Mouse (Mus musculus): ENCODE measurements around the gene Gipc3.
A peak's percentile ranks its signal among the peaks of the same experiment; 100 is the strongest.

Gene Gipc3

GRCm38 (mm10) chr10:81320550-81321347 is 22.3 kb downstream of the Gipc3 start, which contains the start of gene Cactin:
TSS of gene Cactin (plus strand) at chr10:81321103.
- peak; percentile 100 for DNase-seq (ENCODE audit: low spot score)

GRCm38 (mm10) chr10:81319741-81320549 is 23.1 kb downstream of the Gipc3 start:
- no peak for DNase-seq (ENCODE audit: low spot score)

GRCm38 (mm10) chr10:81319330-81319699 is 23.8 kb downstream of the Gipc3 start:
- no peak for DNase-seq (ENCODE audit: low spot score)

DNA sequence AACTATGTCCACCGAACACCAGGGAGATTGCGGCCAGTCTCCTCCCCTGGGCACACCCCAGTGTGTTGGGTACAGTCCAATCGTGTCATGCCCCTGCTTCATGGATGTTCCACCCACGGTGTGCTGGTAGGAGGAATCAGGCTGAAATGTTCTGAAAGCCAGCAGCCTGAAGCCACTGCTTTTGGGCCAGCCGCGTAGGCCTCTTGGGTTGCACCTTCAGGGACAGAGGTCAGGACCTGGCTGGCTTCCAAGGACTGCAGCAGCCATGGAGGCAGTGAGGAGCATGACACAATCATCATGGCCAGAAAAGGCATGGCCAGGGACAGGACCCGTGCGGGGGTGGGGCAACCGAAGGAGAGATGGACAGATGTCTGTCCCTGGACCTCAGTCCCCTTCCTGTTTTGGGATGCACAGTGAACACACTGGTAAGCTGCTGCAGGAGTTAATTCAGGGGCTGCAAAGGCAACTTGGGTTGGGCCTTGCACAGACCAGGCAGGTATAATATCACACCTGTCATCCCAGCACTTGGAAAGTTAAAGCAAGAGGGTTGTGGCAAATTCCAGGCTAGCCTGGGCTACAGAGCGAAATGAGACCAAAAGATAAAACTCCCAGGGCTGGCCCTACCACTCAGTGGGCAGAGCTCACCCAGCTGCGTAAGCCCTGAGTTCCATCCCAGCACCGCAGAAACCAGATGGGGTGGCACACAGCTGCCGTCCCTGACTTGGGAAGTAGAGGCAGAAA is 24.3 kb downstream of the Gipc3 start:
- no peak for DNase-seq (ENCODE audit: low spot score)

DNA sequence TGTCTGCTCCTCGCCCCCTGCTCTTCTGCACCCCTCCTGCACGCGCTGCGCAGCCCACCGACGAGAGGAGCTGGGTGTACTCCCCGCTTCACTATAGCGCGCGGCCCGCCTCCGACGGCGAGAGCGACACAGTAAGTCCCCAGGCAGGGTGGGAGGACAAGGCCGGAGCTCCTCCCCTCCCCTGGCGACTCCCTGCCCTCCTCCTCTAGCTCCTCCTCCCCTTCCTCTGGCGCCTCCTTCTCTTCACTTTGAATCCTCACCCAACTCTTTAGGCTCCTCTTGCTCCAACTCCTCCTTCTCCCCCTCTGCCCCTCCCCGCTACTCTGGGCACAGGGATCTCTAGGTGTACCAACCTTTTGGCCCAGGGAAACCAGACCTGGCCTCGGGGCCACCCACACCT is 25.8 kb downstream of the Gipc3 start:
- no peak for DNase-seq (ENCODE audit: low spot score)

- DNase-seq (ENCODE audit: low spot score): no peak
Observed at GRCm38 (mm10) chr10:81316338-81317060, 26.6 kb downstream of the Gipc3 start.

- no peak for DNase-seq (ENCODE audit: low spot score)
Observed at GRCm38 (mm10) chr10:81315587-81315986, 27.5 kb downstream of the Gipc3 start.

GRCm38 (mm10) chr10:81314201-81314600 is 28.9 kb downstream of the Gipc3 start:
- no peak for DNase-seq (ENCODE audit: low spot score)

- DNase-seq (ENCODE audit: low spot score): no peak
Observed at GRCm38 (mm10) chr10:81313581-81313980, 29.5 kb downstream of the Gipc3 start.

DNA sequence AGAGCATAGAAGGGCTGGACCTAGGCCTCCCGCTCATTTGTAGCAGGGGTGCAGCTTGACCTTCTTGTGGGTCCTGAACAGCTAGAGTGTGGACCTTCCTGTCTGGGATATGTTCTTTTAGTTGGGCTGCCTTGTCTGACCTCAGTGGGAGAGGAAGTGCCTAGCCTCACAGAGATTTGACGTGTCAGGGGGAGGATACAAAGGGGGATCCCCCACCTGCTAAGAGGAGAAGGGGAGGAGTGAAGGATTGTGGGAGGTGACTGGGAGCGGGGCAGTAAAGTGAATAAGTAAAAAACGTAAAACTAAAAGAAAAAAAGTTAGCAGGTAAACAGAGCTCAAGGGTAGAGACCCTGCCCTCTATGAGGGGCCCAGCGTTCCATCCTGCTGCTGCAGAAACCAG is 33.5 kb downstream of the Gipc3 start:
- no peak for DNase-seq (ENCODE audit: low spot score)

GRCm38 (mm10) chr10:81306837-81307682 is 36.0 kb downstream of the Gipc3 start:
- no peak for DNase-seq (ENCODE audit: low spot score)

DNA sequence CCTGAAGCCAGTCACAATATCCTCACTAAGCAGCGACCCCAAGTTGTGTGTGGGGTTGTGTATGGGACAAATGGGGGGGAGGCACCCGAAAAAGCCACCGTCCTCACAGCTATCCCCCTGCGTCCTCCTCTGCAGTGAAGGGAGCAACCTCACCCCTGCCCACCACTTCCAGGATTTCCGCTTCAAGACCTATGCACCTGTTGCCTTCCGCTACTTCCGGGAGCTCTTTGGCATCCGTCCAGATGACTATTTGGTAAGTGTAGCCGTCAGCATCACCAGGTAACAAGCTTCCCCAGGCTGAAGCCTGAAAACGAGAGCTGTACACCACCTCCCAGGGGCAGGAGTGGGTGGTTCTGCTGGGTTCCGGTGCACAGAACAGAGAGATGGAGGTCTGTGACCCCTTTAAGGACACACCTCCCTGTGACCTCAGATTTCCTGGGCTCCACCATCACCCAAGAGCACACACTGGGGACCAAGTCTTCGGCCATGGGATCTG is 36.8 kb downstream of the Gipc3 start:
- no peak for DNase-seq (ENCODE audit: low spot score)

DNA sequence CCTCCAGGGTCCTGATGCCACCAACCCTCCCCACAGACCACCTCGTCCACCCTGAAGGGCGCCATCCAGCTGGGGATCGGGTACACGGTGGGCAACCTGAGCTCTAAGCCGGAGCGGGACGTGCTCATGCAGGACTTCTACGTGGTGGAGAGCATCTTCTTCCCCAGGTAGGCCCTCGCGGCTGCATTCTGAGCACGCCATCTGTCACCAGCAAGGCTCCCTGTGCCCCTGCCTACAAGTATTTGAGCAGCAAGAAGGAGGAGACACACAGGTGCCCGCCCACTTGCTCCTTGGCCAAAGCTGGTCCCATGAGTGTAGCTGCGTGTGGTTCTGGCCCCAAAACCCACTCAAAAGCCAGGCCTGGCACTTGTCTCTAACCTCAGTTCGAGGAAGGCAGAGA is 37.4 kb downstream of the Gipc3 start:
- DNase-seq (ENCODE audit: low spot score): no peak

DNA sequence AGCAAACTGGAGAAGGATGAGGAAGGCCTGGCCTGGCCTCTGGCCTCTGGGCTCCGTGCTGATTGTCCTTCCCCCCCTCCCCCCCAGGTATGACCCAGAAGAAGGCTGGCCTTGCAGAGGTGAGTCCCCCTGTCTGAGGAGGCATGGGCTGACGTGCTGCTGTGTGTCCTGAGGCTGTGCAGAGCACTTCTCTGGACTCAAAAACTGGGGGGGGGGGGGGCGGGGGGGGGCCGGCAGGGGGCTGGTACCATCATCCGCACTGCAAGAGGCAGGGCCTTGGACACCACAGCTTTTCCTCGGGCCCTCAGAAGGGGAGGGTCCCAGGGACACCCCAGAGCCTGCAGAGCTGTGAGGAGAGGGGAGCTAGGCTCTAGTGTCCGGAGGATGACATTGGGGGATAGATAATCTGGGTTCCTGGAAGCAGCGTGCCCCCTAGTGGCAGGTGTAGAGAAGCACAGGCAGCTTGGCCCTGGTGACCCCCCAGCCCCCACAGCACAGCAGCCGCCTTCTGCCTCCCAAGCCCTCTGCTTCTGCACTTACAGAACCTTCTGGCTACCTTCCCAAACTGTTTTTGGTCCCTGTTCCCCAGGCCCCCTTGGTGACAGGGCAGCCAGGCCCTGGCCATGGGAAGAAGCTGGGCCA is 38.3 kb downstream of the Gipc3 start:
- DNase-seq (ENCODE audit: low spot score): peak; percentile 56

DNA sequence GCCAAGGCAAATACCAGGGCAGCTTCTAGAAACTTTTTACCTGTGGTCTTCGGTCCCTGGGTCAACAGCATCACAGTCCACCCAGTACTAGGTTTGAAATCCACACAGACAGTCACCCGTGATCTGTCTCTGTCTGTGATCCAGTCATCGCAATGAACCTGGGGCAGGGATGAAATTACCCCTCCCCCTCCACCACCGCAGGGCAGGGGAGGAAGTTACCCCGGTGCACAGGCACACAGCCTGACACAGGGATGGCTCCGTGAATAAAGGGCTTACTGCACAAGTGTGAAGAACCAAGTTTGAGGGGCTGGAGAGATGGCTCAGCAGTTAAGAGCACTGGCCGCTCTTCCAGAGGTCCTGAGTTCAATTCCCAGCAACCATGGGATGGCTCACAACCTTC is 39.3 kb downstream of the Gipc3 start:
- no peak for DNase-seq (ENCODE audit: low spot score)

- no peak for DNase-seq (ENCODE audit: low spot score)
Observed at GRCm38 (mm10) chr10:81303258-81303657, 39.8 kb downstream of the Gipc3 start.

- peak; percentile 63 for DNase-seq (ENCODE audit: low spot score)
Observed at GRCm38 (mm10) chr10:81302781-81303218, 40.3 kb downstream of the Gipc3 start.

- no peak for DNase-seq (ENCODE audit: low spot score)
Observed at GRCm38 (mm10) chr10:81302288-81302687, 40.8 kb downstream of the Gipc3 start.

DNA sequence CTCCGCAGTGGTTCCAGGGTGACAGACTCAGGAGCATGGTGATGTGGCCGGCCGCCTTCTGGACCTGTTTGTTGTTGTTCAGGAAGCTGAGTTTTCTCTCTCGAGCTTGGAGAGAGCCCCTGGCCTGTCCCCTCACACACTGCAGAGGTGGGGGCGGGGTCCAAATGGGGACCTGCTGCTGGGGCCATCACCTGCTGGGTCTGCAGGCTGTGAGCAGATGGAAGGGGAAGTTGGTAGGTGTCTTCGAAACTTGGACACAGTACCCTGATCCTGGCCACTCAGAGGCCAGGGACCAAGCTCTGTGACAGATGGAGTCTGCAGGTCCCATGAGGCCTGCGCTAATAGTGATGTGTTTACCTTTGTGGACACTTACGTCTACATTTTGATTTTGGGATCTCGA is 41.7 kb downstream of the Gipc3 start:
- DNase-seq (ENCODE audit: low spot score): no peak

DNA sequence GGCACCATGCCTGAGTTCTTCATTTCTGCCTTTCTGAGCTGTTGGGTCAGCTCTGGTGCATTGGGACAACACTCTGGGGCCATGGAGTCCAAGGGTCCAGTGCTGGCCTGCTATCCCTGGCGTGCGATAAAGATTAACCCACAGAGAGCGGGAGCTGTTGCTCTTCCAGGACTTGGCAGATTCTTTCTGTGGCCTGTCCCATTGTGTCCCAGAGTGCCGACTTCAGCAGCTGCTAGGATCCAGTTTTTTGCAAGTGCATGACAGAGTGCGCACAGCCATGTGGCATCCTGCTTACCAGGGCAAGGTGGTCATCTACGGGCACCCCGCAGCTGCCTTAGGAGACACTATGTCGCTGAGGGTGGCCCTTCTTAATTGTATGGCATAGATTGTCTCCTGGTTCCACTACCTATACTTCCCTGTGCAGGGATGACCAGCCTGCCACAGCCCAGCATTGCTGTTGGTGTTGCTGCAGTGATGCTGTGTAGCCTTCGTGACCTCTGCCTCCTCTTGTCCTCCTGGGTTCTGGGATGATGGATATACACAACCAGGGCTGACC is 42.6 kb downstream of the Gipc3 start:
- no peak for DNase-seq (ENCODE audit: low spot score)
